16 mouse cellular contexts compared by ENCODE assay signal in genomic region chr4:12659084-12659483, GRCm38 (mm10).
A peak's percentile ranks its signal among the peaks of the same experiment; 100 is the strongest.
DNase-seq lines count a peak whose midpoint lies in the region; ATAC-seq lines count a peak whose summit lies in the region.
"Had no signal": no experiment of that assay in that cellular context is flagged by ENCODE, and none has a peak within 500 bp of the region (broad histone marks: within the 10 kb centered on the region; RNA-seq: fewer than 3 reads in every experiment).

No protein-coding gene starts in this region.

- H3K9me3 ChIP-seq in midbrain, embryonic 11.5 days (ENCODE audit: control insufficient read depth, low read length), result no peaks in the 10 kb centered on the region
- H3K9me3 ChIP-seq in midbrain, embryonic 16.5 days (replicated peaks; ENCODE audit: control insufficient read depth, low read length, poor library complexity, severe bottlenecking), result no peaks in the 10 kb centered on the region
- H3K9me3 ChIP-seq: embryonic facial prominence, embryonic 10.5 days; embryonic facial prominence, embryonic 12.5 days; forebrain, embryonic 13.5 days; forebrain, embryonic 15.5 days had no signal

- no peak overlapping the region for H3K27ac ChIP-seq in midbrain, embryonic 11.5 days (ENCODE audit: low read depth, low read length)
- H3K27ac ChIP-seq in midbrain, embryonic 16.5 days (ENCODE audit: low read length), result no peak overlapping the region
- H3K27ac ChIP-seq: embryonic facial prominence, embryonic 10.5 days; embryonic facial prominence, embryonic 12.5 days; forebrain, embryonic 13.5 days; forebrain, embryonic 15.5 days had no signal

- H3K4me2 ChIP-seq in midbrain, embryonic 11.5 days, result no peak overlapping the region
- H3K4me2 ChIP-seq in midbrain, embryonic 16.5 days (ENCODE audit: low read length), result no peak overlapping the region
- H3K4me2 ChIP-seq: embryonic facial prominence, embryonic 12.5 days; forebrain, embryonic 13.5 days; forebrain, embryonic 15.5 days had no signal

- peak; percentile 79 for DNase-seq in midbrain, embryonic 11.5 days (ENCODE audit: low spot score, missing footprints)
- peak; percentile 34 for DNase-seq in retina, embryonic 14.5 days (ENCODE audit: low spot score)
- peak; percentile 64 for DNase-seq in retina, postnatal 1 day
- DNase-seq in heart, postnatal 14 days, result no peak
- DNase-seq: adrenal gland, adult 2 months; adrenal gland, postnatal 10 days; adrenal gland, postnatal 25 days; cerebellum, adult 11 months; cerebellum, adult 2 months; cerebellum, adult 9-10 months; forebrain, postnatal 0 days had no signal

- no peaks in the 10 kb centered on the region for H3K36me3 ChIP-seq in midbrain, embryonic 11.5 days (ENCODE audit: control insufficient read depth, insufficient read depth, low read length)
- H3K36me3 ChIP-seq in midbrain, embryonic 16.5 days (ENCODE audit: control insufficient read depth, insufficient read depth, low read length), result no peaks in the 10 kb centered on the region
- H3K36me3 ChIP-seq: embryonic facial prominence, embryonic 10.5 days; embryonic facial prominence, embryonic 12.5 days; forebrain, embryonic 15.5 days had no signal

- 13% methylated on average over 1 of the region's 1 CpGs for WGBS in midbrain, embryonic 11.5 days
- 17% methylated on average over 1 of the region's 1 CpGs for WGBS in midbrain, embryonic 16.5 days

- H3K27me3 ChIP-seq in midbrain, embryonic 11.5 days (ENCODE audit: control insufficient read depth, insufficient read depth, low read length), result no peaks in the 10 kb centered on the region
- no peaks in the 10 kb centered on the region for H3K27me3 ChIP-seq in midbrain, embryonic 16.5 days (ENCODE audit: control insufficient read depth, insufficient read depth, low read depth, low read length)
- H3K27me3 ChIP-seq: embryonic facial prominence, embryonic 12.5 days; forebrain, embryonic 13.5 days; forebrain, embryonic 15.5 days had no signal

- H3K4me1 ChIP-seq in midbrain, embryonic 11.5 days (ENCODE audit: control insufficient read depth, insufficient read depth, low read length), result peaks cover 22% of the 10 kb centered on the region
- H3K4me1 ChIP-seq in midbrain, embryonic 16.5 days (ENCODE audit: control insufficient read depth, insufficient read depth, low read length), result peaks cover 13% of the 10 kb centered on the region; the same call in 1 of the 2 replicates

- ATAC-seq in midbrain, embryonic 11.5 days (ENCODE audit: low FRiP score), result no peak
- ATAC-seq in midbrain, embryonic 16.5 days, result no peak
- ATAC-seq: forebrain, embryonic 13.5 days; forebrain, embryonic 15.5 days; forebrain, postnatal 0 days had no signal

- intact Hi-C loops in heart, postnatal 14 days (cut with DNase I), result no loop called here

- H3K9ac ChIP-seq in midbrain, embryonic 11.5 days (ENCODE audit: low read length), result no peak overlapping the region
- no peak overlapping the region for H3K9ac ChIP-seq in midbrain, embryonic 16.5 days (ENCODE audit: low read depth, low read length)
- H3K9ac ChIP-seq: embryonic facial prominence, embryonic 12.5 days; forebrain, embryonic 13.5 days; forebrain, embryonic 15.5 days; forebrain, postnatal 0 days had no signal

- no peak overlapping the region for H3K4me3 ChIP-seq in midbrain, embryonic 11.5 days (ENCODE audit: low read depth, low read length)
- no peak overlapping the region for H3K4me3 ChIP-seq in midbrain, embryonic 16.5 days (ENCODE audit: low read depth, low read length)
- H3K4me3 ChIP-seq: embryonic facial prominence, embryonic 10.5 days; embryonic facial prominence, embryonic 12.5 days; forebrain, embryonic 13.5 days; forebrain, embryonic 15.5 days had no signal

Comparison
In these comparisons a context has a peak if more than half of its experiments do, and no peak if none do; other contexts are left out.
1. DNase-seq: peak in midbrain, embryonic 11.5 days (single experiment), retina, embryonic 14.5 days (single experiment) and retina, postnatal 1 day (single experiment); none in heart, postnatal 14 days (0 of 2).